Mouse (Mus musculus) lung, postnatal 0 days (tissue): ENCODE data around the gene Slco1a5.

Source experiments
- CTCF ChIP-seq: IDR thresholded peaks from 2 replicates; pipeline ENCODE4 v1.5.1; 2016; ENCODE audit warnings: antibody characterized with exemption, mild to moderate bottlenecking
- EP300 ChIP-seq: IDR thresholded peaks from 2 replicates; pipeline ENCODE4 v1.6.1; 2016; ENCODE audit warnings: antibody characterized with exemption, mild to moderate bottlenecking, control low read depth

GRCm38 (mm10) chr6:142245065-142245464 lies 77.7 kb downstream of the Slco1a5 start:
- TF ChIP-seq CTCF, result no peak
- no peak for TF ChIP-seq EP300
